Mouse (Mus musculus) MEL (cell line): Measurements from ENCODE around the gene B9d2. TPM values are rescaled to one million over a fixed set of nuclear protein-coding genes. Genes with fewer than 3 reads are reported as not detected.
A peak's percentile ranks its signal among the peaks of the same experiment; 100 is the strongest.

ENCODE experiments used
- DNase-seq: peaks from one replicate; pipeline ENCODE4 v3.0.0; 2011; ENCODE audit warnings: low read depth, low spot score
- H3K27ac ChIP-seq: 2 replicates; pipeline ENCODE4 v1.5.1; 2012; ENCODE audit warnings: low read depth, mild to moderate bottlenecking, control low read depth, low read length, moderate library complexity; ENCODE audit not compliant: control insufficient read depth
- H3K27me3 ChIP-seq, 2 experiments: fragments of 150-350 bp in 1 of 2; sonication (generic) in 1 of 2; 2 replicates each; pipeline ENCODE4 v1.6.1; 2012; ENCODE audit warnings: low read length in 2 of 2, mild to moderate bottlenecking in 2 of 2, improper control_type of control experiment in 1 of 2, moderate library complexity in 1 of 2; ENCODE audit not compliant: insufficient read depth in 2 of 2, control insufficient read depth in 1 of 2
- H3K36me3 ChIP-seq, 2 experiments: 2 replicates each; pipeline ENCODE4 v1.6.1; 2012 to 2014; ENCODE audit warnings: low read length in 2 of 2, improper control_type of control experiment in 1 of 2, inconsistent platforms in 1 of 2, mild to moderate bottlenecking in 1 of 2; ENCODE audit not compliant: insufficient read depth in 2 of 2, control insufficient read depth in 1 of 2
- H3K4me1 ChIP-seq, 2 experiments: fragments of 150-350 bp in 1 of 2; sonication (generic) in 1 of 2; 2 replicates each; pipeline ENCODE4 v1.6.1; 2012; ENCODE audit warnings: low read length in 2 of 2, improper control_type of control experiment in 1 of 2, mild to moderate bottlenecking in 1 of 2; ENCODE audit not compliant: insufficient read depth in 2 of 2, control insufficient read depth in 1 of 2
- H3K4me3 ChIP-seq, 2 experiments: fragments of 150-350 bp in 1 of 2; sonication (generic) in 1 of 2; 2 replicates each; pipeline ENCODE4 v1.5.1; 2012; ENCODE audit warnings: low read depth in 2 of 2, low read length in 2 of 2, mild to moderate bottlenecking in 2 of 2, moderate library complexity in 2 of 2, control low read depth in 1 of 2, improper control_type of control experiment in 1 of 2; ENCODE audit not compliant: control insufficient read depth in 1 of 2, insufficient read depth in 1 of 2
- H3K79me2 ChIP-seq: 2 replicates; pipeline ENCODE4 v1.6.1; 2012; ENCODE audit warnings: mild to moderate bottlenecking, low read length, moderate library complexity; ENCODE audit not compliant: control insufficient read depth, poor library complexity, insufficient read depth
- H3K9ac ChIP-seq: 2 replicates; pipeline ENCODE4 v1.6.1; 2012; ENCODE audit warnings: low read depth, mild to moderate bottlenecking, control low read depth, low read length, moderate library complexity; ENCODE audit not compliant: control insufficient read depth, poor library complexity, severe bottlenecking
- H3K9me3 ChIP-seq: fragments of 150-350 bp; sonication (generic); replicated peaks from 2 replicates; pipeline ENCODE4 v1.6.1; 2012; ENCODE audit warnings: mild to moderate bottlenecking, low read length, improper control_type of control experiment, moderate library complexity; ENCODE audit not compliant: insufficient read depth
- BHLHE40 ChIP-seq: IDR thresholded peaks from 2 replicates; pipeline ENCODE4 v1.6.1; 2012; ENCODE audit warnings: low read depth, mild to moderate bottlenecking, inconsistent platforms, low read length, improper control_type of control experiment, borderline replicate concordance
- CHD1 ChIP-seq: IDR thresholded peaks from 2 replicates; pipeline ENCODE4 v1.6.1; 2012; ENCODE audit warnings: low read depth, mild to moderate bottlenecking, inconsistent platforms, low read length, improper control_type of control experiment
- CHD2 ChIP-seq: IDR thresholded peaks from 2 replicates; pipeline ENCODE4 v1.6.1; 2011; ENCODE audit warnings: low read length, improper control_type of control experiment
- CTCF ChIP-seq, 3 experiments: IDR thresholded peaks in 2 of 3; conservative IDR thresholded peaks in 1 of 3; 2 replicates each; pipeline ENCODE4 v1.5.1; 2011 to 2012; ENCODE audit warnings: low read length in 3 of 3, low read depth in 2 of 3, mild to moderate bottlenecking in 2 of 3, improper control_type of control experiment in 1 of 3, inconsistent platforms in 1 of 3, mixed read lengths in 1 of 3, moderate library complexity in 1 of 3; ENCODE audit not compliant: control insufficient read depth in 1 of 3, insufficient read depth in 1 of 3, poor library complexity in 1 of 3, severe bottlenecking in 1 of 3
- E2F4 ChIP-seq: IDR thresholded peaks from 2 replicates; pipeline ENCODE4 v1.6.1; 2011; ENCODE audit warnings: low read depth, low read length, improper control_type of control experiment, borderline replicate concordance
- ELF1 ChIP-seq: IDR thresholded peaks from 2 replicates; pipeline ENCODE4 v1.6.1; 2014; ENCODE audit warnings: low read depth, mild to moderate bottlenecking, inconsistent platforms, low read length, improper control_type of control experiment, moderate library complexity
- EP300 ChIP-seq, 2 experiments: IDR thresholded peaks; 2 replicates each; pipeline ENCODE4 v1.6.1; 2011; ENCODE audit warnings: improper control_type of control experiment in 2 of 2, low read length in 2 of 2, low read depth in 1 of 2, mild to moderate bottlenecking in 1 of 2
- ETS1 ChIP-seq: IDR thresholded peaks from 2 replicates; pipeline ENCODE4 v1.6.1; 2012; ENCODE audit warnings: low read depth, mild to moderate bottlenecking, inconsistent platforms, low read length, improper control_type of control experiment, moderate library complexity
- GABPA ChIP-seq: IDR thresholded peaks from 2 replicates; pipeline ENCODE4 v1.6.1; 2012; ENCODE audit warnings: low read depth, mild to moderate bottlenecking, inconsistent platforms, low read length, improper control_type of control experiment, moderate library complexity
- GATA1 ChIP-seq: IDR thresholded peaks from 2 replicates; pipeline ENCODE4 v1.6.1; 2011; ENCODE audit warnings: low read depth, low read length, improper control_type of control experiment
- HCFC1 ChIP-seq: IDR thresholded peaks from 2 replicates; pipeline ENCODE4 v1.6.1; 2012; ENCODE audit warnings: low read depth, mild to moderate bottlenecking, inconsistent platforms, low read length, improper control_type of control experiment, moderate library complexity
- JUND ChIP-seq: IDR thresholded peaks from 2 replicates; pipeline ENCODE4 v1.6.1; 2011; ENCODE audit warnings: low read depth, mild to moderate bottlenecking, improper control_type of control experiment, low read length
- MAFK ChIP-seq: IDR thresholded peaks from 2 replicates; pipeline ENCODE4 v1.6.1; 2011; ENCODE audit warnings: low read depth, mild to moderate bottlenecking, low read length, improper control_type of control experiment, borderline replicate concordance
- MAX ChIP-seq: IDR thresholded peaks from 2 replicates; pipeline ENCODE4 v1.6.1; 2011; ENCODE audit warnings: low read length, improper control_type of control experiment
- MEF2A ChIP-seq: IDR thresholded peaks from 2 replicates; pipeline ENCODE4 v1.6.1; 2014; ENCODE audit warnings: low read depth, mild to moderate bottlenecking, inconsistent platforms, low read length, improper control_type of control experiment; ENCODE audit not compliant: poor library complexity, insufficient replicate concordance, severe bottlenecking; ENCODE audit errors: extremely low read depth
- MXI1 ChIP-seq: IDR thresholded peaks from 2 replicates; pipeline ENCODE4 v1.6.1; 2011; ENCODE audit warnings: mild to moderate bottlenecking, low read depth, low read length, improper control_type of control experiment
- MYB ChIP-seq: IDR thresholded peaks from 2 replicates; pipeline ENCODE4 v1.6.1; 2011; ENCODE audit warnings: mild to moderate bottlenecking, low read depth, low read length, improper control_type of control experiment
- MYC ChIP-seq: IDR thresholded peaks from 2 replicates; pipeline ENCODE4 v1.6.1; 2011; ENCODE audit warnings: low read depth, mild to moderate bottlenecking, low read length, improper control_type of control experiment, moderate library complexity
- NELFE ChIP-seq: IDR thresholded peaks from 2 replicates; pipeline ENCODE4 v1.6.1; 2011; ENCODE audit warnings: low read depth, low read length, improper control_type of control experiment
- NRF1 ChIP-seq: IDR thresholded peaks from 2 replicates; pipeline ENCODE4 v1.6.1; 2014; ENCODE audit warnings: low read depth, mild to moderate bottlenecking, inconsistent platforms, low read length, improper control_type of control experiment, moderate library complexity; ENCODE audit not compliant: poor library complexity, insufficient read depth, severe bottlenecking
- POLR2A ChIP-seq, 2 experiments: IDR thresholded peaks; 2 replicates each; pipeline ENCODE4 v1.6.1; 2011 to 2012; ENCODE audit warnings: low read length in 2 of 2, mild to moderate bottlenecking in 2 of 2, control low read depth in 1 of 2, improper control_type of control experiment in 1 of 2, low read depth in 1 of 2, moderate library complexity in 1 of 2; ENCODE audit not compliant: control insufficient read depth in 1 of 2, insufficient read depth in 1 of 2, poor library complexity in 1 of 2
- POLR2AphosphoS2 ChIP-seq: IDR thresholded peaks from 2 replicates; pipeline ENCODE4 v1.6.1; 2011; ENCODE audit warnings: low read length, improper control_type of control experiment
- POLR2AphosphoS5 ChIP-seq: IDR thresholded peaks from 2 replicates; pipeline ENCODE4 v1.6.1; 2012; ENCODE audit warnings: low read depth, borderline replicate concordance, mild to moderate bottlenecking, inconsistent platforms, low read length, moderate library complexity, mixed read lengths
- RAD21 ChIP-seq: IDR thresholded peaks from 2 replicates; pipeline ENCODE4 v1.6.1; 2011; ENCODE audit warnings: mild to moderate bottlenecking, low read depth, low read length, improper control_type of control experiment
- RCOR1 ChIP-seq: IDR thresholded peaks from 2 replicates; pipeline ENCODE4 v1.6.1; 2012; ENCODE audit warnings: low read depth, mild to moderate bottlenecking, inconsistent platforms, low read length, improper control_type of control experiment
- SIN3A ChIP-seq: IDR thresholded peaks from 2 replicates; pipeline ENCODE4 v1.6.1; 2012; ENCODE audit warnings: low read length, improper control_type of control experiment, inconsistent platforms
- SMC3 ChIP-seq: IDR thresholded peaks from 2 replicates; pipeline ENCODE4 v1.6.1; 2011; ENCODE audit warnings: low read depth, low read length, improper control_type of control experiment
- TAL1 ChIP-seq: IDR thresholded peaks from 2 replicates; pipeline ENCODE4 v1.6.1; 2012; ENCODE audit warnings: mild to moderate bottlenecking, inconsistent platforms, low read length, moderate library complexity, mixed read lengths
- TBP ChIP-seq: IDR thresholded peaks from 2 replicates; pipeline ENCODE4 v1.8.0; 2011; ENCODE audit warnings: low read depth, low read length, improper control_type of control experiment
- TCF12 ChIP-seq: IDR thresholded peaks from 2 replicates; pipeline ENCODE4 v1.6.1; 2014; ENCODE audit warnings: low read depth, mild to moderate bottlenecking, inconsistent platforms, low read length, improper control_type of control experiment, moderate library complexity
- UBTF ChIP-seq: IDR thresholded peaks from 2 replicates; pipeline ENCODE4 v1.6.1; 2012; ENCODE audit warnings: low read depth, mild to moderate bottlenecking, inconsistent platforms, low read length, improper control_type of control experiment, moderate library complexity, borderline replicate concordance; ENCODE audit not compliant: insufficient read depth
- USF2 ChIP-seq, 2 experiments: IDR thresholded peaks; 2 replicates each; pipeline ENCODE4 v1.6.1; 2011 to 2012; ENCODE audit warnings: improper control_type of control experiment in 2 of 2, low read length in 2 of 2, borderline replicate concordance in 1 of 2, inconsistent platforms in 1 of 2, low read depth in 1 of 2, mild to moderate bottlenecking in 1 of 2; ENCODE audit not compliant: insufficient read depth in 1 of 2
- ZC3H11A ChIP-seq: IDR thresholded peaks from 2 replicates; pipeline ENCODE4 v1.6.1; 2012; ENCODE audit warnings: low read depth, mild to moderate bottlenecking, inconsistent platforms, low read length, improper control_type of control experiment
- ZKSCAN1 ChIP-seq: IDR thresholded peaks from 2 replicates; pipeline ENCODE4 v1.6.1; 2012; ENCODE audit warnings: low read depth, mild to moderate bottlenecking, inconsistent platforms, low read length, improper control_type of control experiment, moderate library complexity
- ZMIZ1 ChIP-seq: IDR thresholded peaks from 2 replicates; pipeline ENCODE4 v1.6.1; 2012; ENCODE audit warnings: low read depth, mild to moderate bottlenecking, inconsistent platforms, low read length, improper control_type of control experiment, moderate library complexity
- ZNF384 ChIP-seq: IDR thresholded peaks from 2 replicates; pipeline ENCODE4 v1.6.1; 2012; ENCODE audit warnings: low read depth, mild to moderate bottlenecking, inconsistent platforms, low read length, improper control_type of control experiment
- polyA plus RNA-seq, 2 experiments: library from polyadenylated mRNA; stranded (reverse) in 1 of 2; unstranded in 1 of 2; fragments of >175 nt in 1 of 2; fragments of >200 nt in 1 of 2; gene quantifications; 2 replicates each; pipeline versions ENCODE4 v1.2.1 to v1.2.4; 2012; ENCODE audit warnings: low replicate concordance in 2 of 2, low read depth in 1 of 2; ENCODE audit not compliant: insufficient read length in 2 of 2, insufficient read depth in 1 of 2, missing spikeins in 1 of 2
- total RNA-seq: library from RNA; depleted of rRNA; stranded (reverse); fragments of 300-350 nt; gene quantifications from 2 replicates; pipeline ENCODE4 v1.2.3, GENCODE M21; 2012

The B9d2 gene
- total and polyA plus RNA-seq, 3 experiments, result 70.4 to 108 TPM; not detected in 1

GRCm38 (mm10) chr7:25734991-25735390 is 54.4 kb downstream of the B9d2 start:
- Histone ChIP-seq H3K36me3 (peaks cover 51 to 54% of the 10 kb centered on the region in 2 experiments), H3K4me3 (0 out of 4 replicates have a peak overlapping the region, but pooled peaks of 1 of the 2 experiments have one; percentile 16), H3K27ac (peak overlapping the region; percentile 71), H3K9ac (peak overlapping the region; percentile 19; the same call in 1 of the 2 replicates), H3K4me1 (peaks cover 27 to 39% of the 10 kb centered on the region in 2 experiments), H3K27me3 (no peaks in the 10 kb centered on the region), H3K9me3 (no peaks in the 10 kb centered on the region), H3K79me2 (peaks cover 4% of the 10 kb centered on the region; the same call in 1 of the 2 replicates)
- DNase-seq, result peak; percentile 67
- TF ChIP-seq NELFE, result no peak
- no peak; the same call in 1 of the 2 replicates for TF ChIP-seq E2F4
- peak; percentile 91 for TF ChIP-seq RCOR1
- peak; percentile 80 for TF ChIP-seq SIN3A
- peak in 1 of 2 experiments; percentile 26; a peak in 1 of 4 replicates for TF ChIP-seq POLR2A (IDR thresholded peaks at IDR 0.05; ENCODE audit: control insufficient read depth in 1 of 2, insufficient read depth in 1 of 2, low read depth in 1 of 2, low read length in 2 of 2, poor library complexity in 1 of 2)
- no peak for TF ChIP-seq CTCF (IDR thresholded peaks at IDR 0.05 in 2 of 3, conservative IDR thresholded peaks at IDR 0.05 in 1 of 3; ENCODE audit: control insufficient read depth in 1 of 3, insufficient read depth in 1 of 3, low read depth in 2 of 3, low read length in 3 of 3, poor library complexity in 1 of 3, severe bottlenecking in 1 of 3)
- peak; percentile 25; the same call in 1 of the 2 replicates for TF ChIP-seq TAL1
- 0 out of 2 replicates have a peak, but pooled peaks have one; percentile 26 for TF ChIP-seq JUND
- peak; percentile 13; the same call in 1 of the 2 replicates for TF ChIP-seq CHD2
- no peak for TF ChIP-seq POLR2AphosphoS5
- peak; percentile 65; the same call in 1 of the 2 replicates for TF ChIP-seq MAFK
- TF ChIP-seq RAD21, result no peak
- TF ChIP-seq MXI1, result peak; percentile 58
- TF ChIP-seq SMC3, result 0 out of 2 replicates have a peak, but pooled peaks have one; percentile 5
- TF ChIP-seq ELF1, result no peak
- peak; percentile 91 to 92 for TF ChIP-seq EP300 (IDR thresholded peaks at IDR 0.05; ENCODE audit: low read depth in 1 of 2, low read length in 2 of 2)
- peak; percentile 78 for TF ChIP-seq ETS1
- no peak for TF ChIP-seq HCFC1
- no peak for TF ChIP-seq TBP
- peak; percentile 53; the same call in 1 of the 2 replicates for TF ChIP-seq MYC
- TF ChIP-seq ZNF384, result no peak
- peak; percentile 93 for TF ChIP-seq GATA1
- TF ChIP-seq ZKSCAN1, result peak; percentile 45; the same call in 1 of the 2 replicates
- no peak; the same call in 1 of the 2 replicates for TF ChIP-seq POLR2AphosphoS2
- TF ChIP-seq MEF2A, result no peak
- TF ChIP-seq GABPA, result no peak
- TF ChIP-seq BHLHE40, result peak; percentile 87
- peak; percentile 47 for TF ChIP-seq MAX
- TF ChIP-seq UBTF, result no peak
- peak; percentile 91 for TF ChIP-seq TCF12
- no peak for TF ChIP-seq USF2 (IDR thresholded peaks at IDR 0.05; ENCODE audit: borderline replicate concordance in 1 of 2, insufficient read depth in 1 of 2, low read depth in 1 of 2, low read length in 2 of 2)
- peak; percentile 28 for TF ChIP-seq ZC3H11A
- peak; percentile 19; the same call in 1 of the 2 replicates for TF ChIP-seq NRF1
- TF ChIP-seq CHD1, result peak; percentile 82; the same call in 1 of the 2 replicates
- TF ChIP-seq ZMIZ1, result no peak
- peak; percentile 74; the same call in 1 of the 2 replicates for TF ChIP-seq MYB
